Comparison of ENCODE assay signal across 34 mouse cellular contexts in genomic region chr1:135893377-135893776, GRCm38 (mm10). TPM values are rescaled to one million over a fixed set of nuclear protein-coding genes. Genes with fewer than 3 reads are reported as not detected.
A peak's percentile ranks its signal among the peaks of the same experiment; 100 is the strongest.
DNase-seq lines count a peak whose midpoint lies in the region; ATAC-seq lines count a peak whose summit lies in the region.
"Had no signal": no experiment of that assay in that cellular context is flagged by ENCODE, and none has a peak within 500 bp of the region (broad histone marks: within the 10 kb centered on the region; RNA-seq: fewer than 3 reads in every experiment).

No protein-coding gene starts in this region.

- no peak overlapping the region for H3K4me2 ChIP-seq in limb, embryonic 15.5 days
- H3K4me2 ChIP-seq: embryonic facial prominence, embryonic 13.5 days; forebrain, embryonic 12.5 days; heart, embryonic 15.5 days; intestine, embryonic 15.5 days; liver, embryonic 15.5 days; lung, embryonic 15.5 days; midbrain, embryonic 11.5 days; neural tube, embryonic 12.5 days had no signal

- no peak for ATAC-seq in limb, embryonic 15.5 days (ENCODE audit: insufficient number of reproducible peaks, low FRiP score, low TSS enrichment, low read depth)
- ATAC-seq: forebrain, postnatal 0 days; hindbrain, embryonic 16.5 days; intestine, embryonic 15.5 days; midbrain, embryonic 16.5 days had no signal

- H3K27me3 ChIP-seq in limb, embryonic 15.5 days: no peaks in the 10 kb centered on the region
- peaks cover 7% of the 10 kb centered on the region; the same call in 1 of the 2 replicates for H3K27me3 ChIP-seq in limb, embryonic 10.5 days (ENCODE audit: low read depth, poor library complexity, severe bottlenecking)
- H3K27me3 ChIP-seq: embryonic facial prominence, embryonic 13.5 days; forebrain, embryonic 12.5 days; intestine, embryonic 15.5 days; lung, embryonic 15.5 days; neural tube, embryonic 12.5 days had no signal

- no peak for DNase-seq in limb, embryonic 10.5 days (ENCODE audit: low spot score)
- peak; percentile 10 for DNase-seq in cerebellum, adult 8-10 months
- DNase-seq in cerebellum, postnatal 14 days: peak; percentile 38 to 56
- DNase-seq in urinary bladder, postnatal 4 days (ENCODE audit: low spot score in 2 of 2): no peak
- no peak for DNase-seq in gastrocnemius, postnatal 4 days (ENCODE audit: low spot score in 2 of 2)
- DNase-seq: adrenal gland, adult 8-10 months; B cell, adult 2 months; embryo, embryonic 11 days; forebrain, postnatal 0 days; kidney, adult 8-10 months; kidney, postnatal 4 days; right cerebral cortex, adult 18-20 months; right cerebral cortex, postnatal 4 days; thymus, postnatal 4 days had no signal

- H3K9me3 ChIP-seq in limb, embryonic 15.5 days: no peaks in the 10 kb centered on the region
- no peaks in the 10 kb centered on the region for H3K9me3 ChIP-seq in limb, embryonic 10.5 days (replicated peaks)
- H3K9me3 ChIP-seq: embryonic facial prominence, embryonic 13.5 days; forebrain, embryonic 12.5 days; heart, embryonic 15.5 days; intestine, embryonic 15.5 days; liver, embryonic 15.5 days; lung, embryonic 15.5 days; neural tube, embryonic 12.5 days had no signal

- peaks cover 9% of the 10 kb centered on the region; the same call in 1 of the 2 replicates for H3K4me1 ChIP-seq in limb, embryonic 15.5 days
- H3K4me1 ChIP-seq in limb, embryonic 10.5 days: peaks cover 7% of the 10 kb centered on the region; the same call in 1 of the 2 replicates
- H3K4me1 ChIP-seq: forebrain, embryonic 12.5 days; heart, embryonic 15.5 days; intestine, embryonic 15.5 days; neural tube, embryonic 12.5 days had no signal

- 80% methylated on average over 3 of the region's 3 CpGs for WGBS in limb, embryonic 15.5 days
- 95% methylated on average over 3 of the region's 3 CpGs for WGBS in limb, embryonic 10.5 days

- no peak overlapping the region for H3K4me3 ChIP-seq in limb, embryonic 15.5 days
- H3K4me3 ChIP-seq in limb, embryonic 10.5 days: no peak overlapping the region
- H3K4me3 ChIP-seq: embryonic facial prominence, embryonic 13.5 days; erythroblast, embryonic 14.5 days; forebrain, embryonic 12.5 days; heart, embryonic 15.5 days; intestine, embryonic 15.5 days; liver, embryonic 15.5 days; lung, embryonic 15.5 days; neural tube, embryonic 12.5 days had no signal

- H3K27ac ChIP-seq in limb, embryonic 15.5 days: peak overlapping the region; percentile 60; the same call in 1 of the 2 replicates
- H3K27ac ChIP-seq in limb, embryonic 10.5 days: no peak overlapping the region
- H3K27ac ChIP-seq: embryonic facial prominence, embryonic 13.5 days; forebrain, embryonic 12.5 days; heart, embryonic 15.5 days; intestine, embryonic 15.5 days; kidney, postnatal 0 days; liver, embryonic 15.5 days; lung, embryonic 15.5 days; neural tube, embryonic 12.5 days had no signal

- H3K36me3 ChIP-seq in limb, embryonic 15.5 days: no peaks in the 10 kb centered on the region
- no peaks in the 10 kb centered on the region for H3K36me3 ChIP-seq in limb, embryonic 10.5 days
- H3K36me3 ChIP-seq: embryonic facial prominence, embryonic 13.5 days; forebrain, embryonic 12.5 days; heart, embryonic 15.5 days; intestine, embryonic 15.5 days; liver, embryonic 15.5 days; lung, embryonic 15.5 days; neural tube, embryonic 12.5 days had no signal

- H3K9ac ChIP-seq in limb, embryonic 15.5 days: no peak overlapping the region
- H3K9ac ChIP-seq: embryonic facial prominence, embryonic 13.5 days; forebrain, embryonic 12.5 days; forebrain, postnatal 0 days; heart, embryonic 15.5 days; intestine, embryonic 15.5 days; liver, embryonic 15.5 days; lung, embryonic 15.5 days; neural tube, embryonic 12.5 days had no signal

RNA-seq across cellular contexts. Expression of gene Pkp1, which starts 25.6 kb away (rescaled TPM):
- polyA plus RNA-seq in limb, embryonic 15.5 days (2015; fragmentation: Nextera tagmentation; extraction: Ambion mirVana): 72.6 and 89.7 TPM in 2 replicates
- 0.30 and 0.63 TPM in 2 replicates for polyA plus RNA-seq in limb, embryonic 10.5 days (2016; fragmentation: Nextera tagmentation; extraction: Ambion mirVana)
- under 1 TPM; 0.42 to 0.49 TPM for total RNA-seq in gastrocnemius, postnatal 4 days (2021)
- total RNA-seq: adrenal gland, postnatal 4 days; granulocyte monocyte progenitor cell, adult 5-6 weeks; heart, postnatal 25 days; layer of hippocampus, adult 8-10 months; layer of hippocampus, postnatal 25 days; megakaryocyte, adult 5-6 weeks had no signal
- polyA plus RNA-seq: erythroblast, embryonic 14.5 days; liver, embryonic 15.5 days; midbrain, embryonic 16.5 days; spleen, adult 2 months had no signal

RNA-seq across cellular contexts. Expression of gene Tnnt2, which starts 57.2 kb away (rescaled TPM):
- polyA plus RNA-seq in limb, embryonic 15.5 days (2015; fragmentation: Nextera tagmentation; extraction: Ambion mirVana): 87.0 and 226 TPM in 2 replicates
- 2.1 and 4.0 TPM in 2 replicates for polyA plus RNA-seq in limb, embryonic 10.5 days (2016; fragmentation: Nextera tagmentation; extraction: Ambion mirVana)
- total RNA-seq in gastrocnemius, postnatal 4 days (2021): 100 to 1,000 TPM; 160 to 174 TPM
- total RNA-seq: granulocyte monocyte progenitor cell, adult 5-6 weeks; megakaryocyte, adult 5-6 weeks had no signal
- polyA plus RNA-seq: erythroblast, embryonic 14.5 days had no signal

Comparison
In these comparisons a context has a peak if more than half of its experiments do, and no peak if none do; other contexts are left out.
1. RNA of gene Pkp1, which starts 25.6 kb away (polyA plus RNA-seq): 72.6 to 89.7 TPM in limb, embryonic 15.5 days; 0.30 to 0.63 TPM in limb, embryonic 10.5 days; every median in the first group is over 10 times any median in the second.
2. RNA of gene Tnnt2, which starts 57.2 kb away (polyA plus RNA-seq): 87.0 to 226 TPM in limb, embryonic 15.5 days; 2.1 to 4.0 TPM in limb, embryonic 10.5 days; every median in the first group is over 10 times any median in the second.
3. DNase-seq: peak in cerebellum, adult 8-10 months (single experiment) and cerebellum, postnatal 14 days (2 of 2); none in limb, embryonic 10.5 days (single experiment), urinary bladder, postnatal 4 days (0 of 2) and gastrocnemius, postnatal 4 days (0 of 2).